Comparison of ENCODE assay signal across 23 mouse cellular contexts in genomic region chr8:125677484-125677883, GRCm38 (mm10). TPM values are rescaled to one million over a fixed set of nuclear protein-coding genes. Genes with fewer than 3 reads are reported as not detected.
DNase-seq lines count a peak whose midpoint lies in the region; ATAC-seq lines count a peak whose summit lies in the region.
"Had no signal": no experiment of that assay in that cellular context is flagged by ENCODE, and none has a peak within 500 bp of the region (broad histone marks: within the 10 kb centered on the region; RNA-seq: fewer than 3 reads in every experiment).

No protein-coding gene starts in this region.

- no peak overlapping the region for H3K4me2 ChIP-seq in heart, embryonic 12.5 days
- H3K4me2 ChIP-seq in midbrain, embryonic 11.5 days = no peak overlapping the region
- no peak overlapping the region for H3K4me2 ChIP-seq in midbrain, embryonic 15.5 days
- H3K4me2 ChIP-seq: embryonic facial prominence, embryonic 12.5 days; forebrain, embryonic 13.5 days; forebrain, embryonic 15.5 days had no signal

- no peaks in the 10 kb centered on the region for H3K9me3 ChIP-seq in heart, embryonic 10.5 days
- no peaks in the 10 kb centered on the region for H3K9me3 ChIP-seq in heart, embryonic 12.5 days (replicated peaks)
- no peaks in the 10 kb centered on the region for H3K9me3 ChIP-seq in midbrain, embryonic 11.5 days (ENCODE audit: control insufficient read depth, low read length)
- H3K9me3 ChIP-seq in midbrain, embryonic 15.5 days = no peaks in the 10 kb centered on the region
- H3K9me3 ChIP-seq: embryonic facial prominence, embryonic 10.5 days; embryonic facial prominence, embryonic 12.5 days; forebrain, embryonic 13.5 days; forebrain, embryonic 15.5 days had no signal

- H3K27ac ChIP-seq in heart, embryonic 10.5 days = no peak overlapping the region
- no peak overlapping the region for H3K27ac ChIP-seq in heart, embryonic 12.5 days (ENCODE audit: poor library complexity, severe bottlenecking)
- no peak overlapping the region for H3K27ac ChIP-seq in midbrain, embryonic 11.5 days (ENCODE audit: low read depth, low read length)
- H3K27ac ChIP-seq in midbrain, embryonic 15.5 days = no peak overlapping the region
- H3K27ac ChIP-seq: embryonic facial prominence, embryonic 10.5 days; embryonic facial prominence, embryonic 12.5 days; forebrain, embryonic 13.5 days; forebrain, embryonic 15.5 days had no signal

- peaks cover 4% of the 10 kb centered on the region; the same call in 1 of the 2 replicates for H3K4me1 ChIP-seq in heart, embryonic 10.5 days
- H3K4me1 ChIP-seq in heart, embryonic 12.5 days (replicated peaks) = no peaks in the 10 kb centered on the region
- H3K4me1 ChIP-seq in midbrain, embryonic 11.5 days (ENCODE audit: control insufficient read depth, insufficient read depth, low read length) = peaks cover 3% of the 10 kb centered on the region
- peaks cover 8% of the 10 kb centered on the region; the same call in 1 of the 2 replicates for H3K4me1 ChIP-seq in midbrain, embryonic 15.5 days
- H3K4me1 ChIP-seq: embryonic facial prominence, embryonic 12.5 days had no signal

- H3K27me3 ChIP-seq in heart, embryonic 10.5 days (ENCODE audit: insufficient read depth, poor library complexity, severe bottlenecking) = no peaks in the 10 kb centered on the region
- no peaks in the 10 kb centered on the region for H3K27me3 ChIP-seq in heart, embryonic 12.5 days (replicated peaks)
- H3K27me3 ChIP-seq in midbrain, embryonic 11.5 days (ENCODE audit: control insufficient read depth, insufficient read depth, low read length) = no peaks in the 10 kb centered on the region
- H3K27me3 ChIP-seq in midbrain, embryonic 15.5 days (replicated peaks) = no peaks in the 10 kb centered on the region
- H3K27me3 ChIP-seq: embryonic facial prominence, embryonic 12.5 days; forebrain, embryonic 13.5 days; forebrain, embryonic 15.5 days had no signal

- no peaks in the 10 kb centered on the region for H3K36me3 ChIP-seq in heart, embryonic 10.5 days
- H3K36me3 ChIP-seq in heart, embryonic 12.5 days = no peaks in the 10 kb centered on the region
- no peaks in the 10 kb centered on the region for H3K36me3 ChIP-seq in midbrain, embryonic 11.5 days (ENCODE audit: control insufficient read depth, insufficient read depth, low read length)
- H3K36me3 ChIP-seq in midbrain, embryonic 15.5 days (replicated peaks) = no peaks in the 10 kb centered on the region
- H3K36me3 ChIP-seq: embryonic facial prominence, embryonic 10.5 days; embryonic facial prominence, embryonic 12.5 days; forebrain, embryonic 15.5 days; G1E had no signal

- no peak overlapping the region for H3K4me3 ChIP-seq in heart, embryonic 10.5 days
- no peak overlapping the region for H3K4me3 ChIP-seq in heart, embryonic 12.5 days
- H3K4me3 ChIP-seq in midbrain, embryonic 11.5 days (ENCODE audit: low read depth, low read length) = no peak overlapping the region
- H3K4me3 ChIP-seq in midbrain, embryonic 15.5 days = no peak overlapping the region
- H3K4me3 ChIP-seq: embryonic facial prominence, embryonic 10.5 days; embryonic facial prominence, embryonic 12.5 days; forebrain, embryonic 13.5 days; forebrain, embryonic 15.5 days had no signal

- no peak overlapping the region for H3K9ac ChIP-seq in heart, embryonic 12.5 days
- H3K9ac ChIP-seq in midbrain, embryonic 11.5 days (ENCODE audit: low read length) = no peak overlapping the region
- no peak overlapping the region for H3K9ac ChIP-seq in midbrain, embryonic 15.5 days
- H3K9ac ChIP-seq: embryonic facial prominence, embryonic 12.5 days; forebrain, embryonic 13.5 days; forebrain, embryonic 15.5 days; forebrain, postnatal 0 days had no signal

- WGBS in heart, embryonic 10.5 days = 84% methylated on average over 6 of the region's 6 CpGs
- 84% methylated on average over 6 of the region's 6 CpGs for WGBS in heart, embryonic 12.5 days
- WGBS in midbrain, embryonic 11.5 days = 84% methylated on average over 6 of the region's 6 CpGs
- WGBS in midbrain, embryonic 15.5 days = 89% methylated on average over 6 of the region's 6 CpGs

- ATAC-seq in heart, embryonic 12.5 days (ENCODE audit: insufficient number of reproducible peaks, low FRiP score) = no peak
- ATAC-seq in midbrain, embryonic 11.5 days (ENCODE audit: low FRiP score) = no peak
- ATAC-seq in midbrain, embryonic 15.5 days (replicated peaks) = no peak
- ATAC-seq: activated CD4-positive, CD25-positive, alpha-beta regulatory T cell, adult 4 months; CD4-positive, CD25-positive, alpha-beta regulatory T cell, adult 4 months; forebrain, embryonic 13.5 days; forebrain, embryonic 15.5 days; forebrain, postnatal 0 days; Patski had no signal

- peak; percentile 28 for DNase-seq in adrenal gland, adult 2 months
- no peak for DNase-seq in adrenal gland, adult 8-10 months
- peak; percentile 47 for DNase-seq in heart, embryonic 10.5 days (ENCODE audit: low spot score)
- DNase-seq in midbrain, embryonic 11.5 days (ENCODE audit: low spot score, missing footprints) = peak; percentile 59
- DNase-seq: adrenal gland, postnatal 14 days; adrenal gland, postnatal 36 days; B cell, adult 2 months; cerebellum, adult 11-12 months; cerebellum, adult 2 months; cerebellum, adult 9-10 months; cerebellum, postnatal 10 days; cerebellum, postnatal 25 days; forebrain, postnatal 0 days had no signal

RNA-seq across cellular contexts. Expression of gene Map10, which starts 7.9 kb away (rescaled TPM):
- total RNA-seq in adrenal gland, adult 2 months (2021) = 1 to 10 TPM; 2.9 to 5.5 TPM
- polyA plus RNA-seq in adrenal gland, adult 2 months (2012; rRNA removed) = 3.0 and 3.2 TPM in 2 replicates
- total RNA-seq in adrenal gland, adult 8-10 months (2022) = 1 to 10 TPM; 3.4 to 5.4 (median 4.9) TPM
- polyA plus RNA-seq in heart, embryonic 10.5 days (2016; fragmentation: Nextera tagmentation; extraction: Ambion mirVana) = 6.3 and 7.5 TPM in 2 replicates
- 7.9 and 8.2 TPM in 2 replicates for polyA plus RNA-seq in heart, embryonic 12.5 days (2016; fragmentation: Nextera tagmentation; extraction: Ambion mirVana)
- polyA plus RNA-seq in midbrain, embryonic 11.5 days (2014; fragmentation: Nextera tagmentation; extraction: Ambion mirVana) = 8.5 and 10.4 TPM in 2 replicates
- polyA plus RNA-seq in midbrain, embryonic 15.5 days (2015; fragmentation: Nextera tagmentation; extraction: Ambion mirVana) = 8.9 and 9.3 TPM in 2 replicates
- polyA plus RNA-seq: G1E, Patski had no signal

RNA-seq across cellular contexts. Expression of gene Ntpcr, which starts 52.3 kb away (rescaled TPM):
- total RNA-seq in adrenal gland, adult 2 months (2021) = 10 to 100 TPM; 17.2 to 19.2 TPM
- 30.4 and 31.5 TPM in 2 replicates for polyA plus RNA-seq in adrenal gland, adult 2 months (2012; rRNA removed)
- total RNA-seq in adrenal gland, adult 8-10 months (2022) = 10 to 100 TPM; 21.1 to 25.4 (median 23.7) TPM
- polyA plus RNA-seq in heart, embryonic 10.5 days (2016; fragmentation: Nextera tagmentation; extraction: Ambion mirVana) = 25.7 and 26.1 TPM in 2 replicates
- 24.5 and 25.3 TPM in 2 replicates for polyA plus RNA-seq in heart, embryonic 12.5 days (2016; fragmentation: Nextera tagmentation; extraction: Ambion mirVana)
- polyA plus RNA-seq in midbrain, embryonic 11.5 days (2014; fragmentation: Nextera tagmentation; extraction: Ambion mirVana) = 18.0 and 20.6 TPM in 2 replicates
- 29.8 and 30.8 TPM in 2 replicates for polyA plus RNA-seq in midbrain, embryonic 15.5 days (2015; fragmentation: Nextera tagmentation; extraction: Ambion mirVana)
- total RNA-seq: G1E had no signal
- polyA plus RNA-seq: G1E had no signal
